Comparison of ENCODE assay signal across 9 mouse cellular contexts in the genomic region with DNA sequence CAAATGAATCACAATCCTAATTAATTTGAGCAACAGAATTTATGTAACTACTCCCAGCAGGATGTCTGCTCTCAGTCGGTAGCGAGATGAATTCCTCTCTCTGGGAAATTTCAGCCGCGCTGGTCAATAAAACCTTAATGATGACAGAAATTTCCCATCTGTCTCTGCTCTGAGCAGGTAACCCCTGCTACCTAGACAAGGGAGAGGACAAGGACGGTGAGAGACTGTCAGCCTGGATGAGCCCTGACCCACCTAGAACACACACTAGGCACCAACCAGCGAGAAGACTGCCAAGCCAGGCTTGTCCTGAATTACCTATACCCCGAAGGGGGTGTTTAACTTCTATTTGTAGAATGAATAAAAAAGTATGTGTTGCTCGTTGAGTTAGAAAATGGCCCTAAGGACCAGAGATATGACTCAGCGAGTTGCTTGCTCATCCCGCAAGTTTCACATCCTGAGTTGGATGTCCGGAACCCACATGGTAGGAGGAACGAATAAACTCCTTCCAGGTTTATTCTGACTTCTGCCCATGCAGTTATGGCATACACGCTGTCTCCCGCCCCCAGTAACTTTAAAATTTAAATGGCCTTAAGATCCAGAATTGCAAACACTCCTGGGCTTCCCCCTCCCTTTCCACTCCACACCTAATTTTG.
DNase-seq lines count a peak whose midpoint lies in the region; ATAC-seq lines count a peak whose summit lies in the region.
"Had no signal": no experiment of that assay in that cellular context is flagged by ENCODE, and none has a peak within 500 bp of the region (broad histone marks: within the 10 kb centered on the region; RNA-seq: fewer than 3 reads in every experiment).

No protein-coding gene starts in this region.

- 0 out of 2 replicates have a peak, but pooled peaks cover 6% of the 10 kb centered on the region for H3K27me3 ChIP-seq in forebrain, embryonic 10.5 days (ENCODE audit: poor library complexity, severe bottlenecking)
- no peaks in the 10 kb centered on the region for H3K27me3 ChIP-seq in intestine, embryonic 16.5 days (replicated peaks; ENCODE audit: control insufficient read depth, insufficient read depth, low read length)
- H3K27me3 ChIP-seq in neural tube, embryonic 14.5 days (ENCODE audit: control insufficient read depth, insufficient read depth, low read length) = no peaks in the 10 kb centered on the region

- no peaks in the 10 kb centered on the region for H3K9me3 ChIP-seq in forebrain, embryonic 10.5 days
- no peaks in the 10 kb centered on the region for H3K9me3 ChIP-seq in intestine, embryonic 16.5 days (ENCODE audit: control insufficient read depth, low read length)
- no peaks in the 10 kb centered on the region for H3K9me3 ChIP-seq in neural tube, embryonic 14.5 days (ENCODE audit: control insufficient read depth, low read length)

- DNase-seq in layer of hippocampus, adult 9-11 months = peak; percentile 13
- DNase-seq in layer of hippocampus, postnatal 36 days = no peak
- no peak for DNase-seq in forebrain, embryonic 10.5 days (ENCODE audit: extremely low spot score, low spot score)
- DNase-seq in ovary, postnatal 14 days (ENCODE audit: low spot score) = no peak
- no peak for DNase-seq in natural killer cell, adult 2 months (ENCODE audit: low spot score in 2 of 2)

- 54% methylated on average over 14 of the region's 14 CpGs for WGBS in forebrain, embryonic 10.5 days
- 45% methylated on average over 14 of the region's 14 CpGs for WGBS in intestine, embryonic 16.5 days
- WGBS in neural tube, embryonic 14.5 days = 38% methylated on average over 14 of the region's 14 CpGs

- H3K27ac ChIP-seq in forebrain, embryonic 10.5 days = peak overlapping the region; percentile 85
- H3K27ac ChIP-seq in intestine, embryonic 16.5 days (ENCODE audit: low read length) = no peak overlapping the region
- peak overlapping the region; percentile 75 for H3K27ac ChIP-seq in neural tube, embryonic 14.5 days (ENCODE audit: low read depth, low read length)
- H3K27ac ChIP-seq: macrophage had no signal

- 0 out of 2 replicates have a peak, but pooled peaks have one; percentile 17 for ATAC-seq in intestine, embryonic 16.5 days
- ATAC-seq in neural tube, embryonic 14.5 days (ENCODE audit: low read depth) = peak; percentile 64
- no peak for ATAC-seq in megakaryocyte progenitor cell, adult 5-6 weeks (replicated peaks; ENCODE audit: poor library complexity)

- H3K4me2 ChIP-seq in intestine, embryonic 16.5 days (ENCODE audit: low read depth, low read length) = peak overlapping the region; percentile 82
- peak overlapping the region; percentile 65 for H3K4me2 ChIP-seq in neural tube, embryonic 14.5 days (ENCODE audit: low read depth, low read length)

- H3K4me1 ChIP-seq in forebrain, embryonic 10.5 days = peaks cover 47% of the 10 kb centered on the region
- H3K4me1 ChIP-seq in intestine, embryonic 16.5 days (ENCODE audit: control insufficient read depth, insufficient read depth, low read length) = no peaks in the 10 kb centered on the region
- H3K4me1 ChIP-seq in neural tube, embryonic 14.5 days (ENCODE audit: control insufficient read depth, insufficient read depth, low read length) = peaks cover 16% of the 10 kb centered on the region; the same call in 1 of the 2 replicates

- H3K4me3 ChIP-seq in forebrain, embryonic 10.5 days = peak overlapping the region; percentile 59
- H3K4me3 ChIP-seq in intestine, embryonic 16.5 days (ENCODE audit: low read length) = peak overlapping the region; percentile 53
- peak overlapping the region; percentile 28 for H3K4me3 ChIP-seq in neural tube, embryonic 14.5 days (ENCODE audit: low read depth, low read length)

- H3K9ac ChIP-seq in intestine, embryonic 16.5 days (ENCODE audit: low read depth, low read length) = peak overlapping the region; percentile 71; the same call in 1 of the 2 replicates
- peak overlapping the region; percentile 50 for H3K9ac ChIP-seq in neural tube, embryonic 14.5 days (replicated peaks; ENCODE audit: low read depth, low read length)

- H3K36me3 ChIP-seq in forebrain, embryonic 10.5 days (replicated peaks) = no peaks in the 10 kb centered on the region
- H3K36me3 ChIP-seq in intestine, embryonic 16.5 days (ENCODE audit: control insufficient read depth, insufficient read depth, low read length) = no peaks in the 10 kb centered on the region
- no peaks in the 10 kb centered on the region for H3K36me3 ChIP-seq in neural tube, embryonic 14.5 days (ENCODE audit: control insufficient read depth, insufficient read depth, low read length)
